Mouse (Mus musculus) ES-E14 (cell line): Measurements from ENCODE around the gene Gnmt.

Experiments
- CHD2 ChIP-seq: IDR thresholded peaks from 2 replicates; pipeline ENCODE4 v1.6.1; 2014; ENCODE audit warnings: mild to moderate bottlenecking, low read depth, low read length, inconsistent platforms
- HCFC1 ChIP-seq: IDR thresholded peaks from 2 replicates; pipeline ENCODE4 v1.6.1; 2012; ENCODE audit warnings: low read length, inconsistent platforms, borderline replicate concordance; ENCODE audit not compliant: insufficient read depth
- MAFK ChIP-seq: IDR thresholded peaks from 2 replicates; pipeline ENCODE4 v1.6.1; 2014; ENCODE audit warnings: mild to moderate bottlenecking, low read depth, low read length, inconsistent platforms; ENCODE audit not compliant: insufficient read depth
- ZC3H11A ChIP-seq: IDR thresholded peaks from 2 replicates; pipeline ENCODE4 v1.6.1; 2012; ENCODE audit warnings: low read depth, mild to moderate bottlenecking, inconsistent platforms, low read length, borderline replicate concordance
- ZNF384 ChIP-seq: IDR thresholded peaks from 2 replicates; pipeline ENCODE4 v1.6.1; 2012; ENCODE audit warnings: low read depth, low read length, inconsistent platforms

DNA sequence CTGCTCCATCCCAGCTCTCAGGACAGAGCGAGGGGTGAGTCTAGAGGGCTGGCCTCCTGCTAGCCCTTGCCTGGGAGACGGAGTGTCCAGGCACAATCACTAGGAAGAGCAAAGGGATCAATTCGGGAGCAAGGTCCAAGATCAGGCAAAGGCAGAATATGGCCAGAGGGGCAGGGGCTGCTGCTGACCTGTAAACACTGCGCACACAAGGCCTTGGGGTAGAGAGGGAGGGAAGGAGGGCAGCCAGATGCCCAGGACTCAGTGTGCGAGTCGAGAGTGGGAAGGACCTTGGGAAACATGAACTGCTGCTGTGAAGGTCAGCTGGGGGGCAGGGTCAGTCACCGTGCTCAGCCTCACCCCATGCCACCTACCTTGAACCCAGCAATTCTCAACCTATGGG, 6.3 kb upstream of the Gnmt start:
- TF ChIP-seq MAFK: no peak
- TF ChIP-seq CHD2: no peak
- no peak for TF ChIP-seq ZNF384
- TF ChIP-seq HCFC1: no peak
- TF ChIP-seq ZC3H11A: no peak
